Mouse (Mus musculus) G1E (cell line): ENCODE measurements around the gene Cmss1. TPM values are rescaled to one million over a fixed set of nuclear protein-coding genes. Genes with fewer than 3 reads are reported as not detected.

Experiments
- ATAC-seq: 2 replicates; pipeline ENCODE4 v1.8.0; 2016; ENCODE audit warnings: mild to moderate bottlenecking; ENCODE audit not compliant: insufficient number of reproducible peaks, poor library complexity, low FRiP score, severe bottlenecking; ENCODE audit errors: extremely low read depth
- DNase-seq: peaks from one replicate; pipeline ENCODE4 v3.0.0; 2012; ENCODE audit warnings: low spot score
- H3K27me3 ChIP-seq: 2 replicates; pipeline ENCODE4 v1.6.1; 2012; ENCODE audit warnings: mild to moderate bottlenecking, low read length, inconsistent platforms; ENCODE audit not compliant: insufficient read depth
- H3K36me3 ChIP-seq: replicated peaks from 2 replicates; pipeline ENCODE3; 2012; ENCODE audit warnings: mild to moderate bottlenecking, inconsistent platforms
- H3K4me1 ChIP-seq: 2 replicates; pipeline ENCODE4 v1.6.1; 2012; ENCODE audit warnings: low read depth, low read length, inconsistent platforms, mixed read lengths; ENCODE audit not compliant: insufficient read depth
- H3K4me3 ChIP-seq: 2 replicates; pipeline ENCODE4 v1.5.1; 2012; ENCODE audit warnings: low read depth, mild to moderate bottlenecking, inconsistent platforms, low read length, moderate library complexity, mixed read lengths
- H3K9me3 ChIP-seq: replicated peaks from 2 replicates; pipeline ENCODE4 v1.6.1; 2012; ENCODE audit warnings: inconsistent platforms
- CTCF ChIP-seq: IDR thresholded peaks from 2 replicates; pipeline ENCODE4 v1.5.1; 2012; ENCODE audit warnings: low read depth, low read length, inconsistent platforms, mixed read lengths
- GATA1 ChIP-seq: IDR thresholded peaks from 2 replicates; pipeline ENCODE4 v1.6.1; 2012; ENCODE audit warnings: borderline replicate concordance, low read length, inconsistent platforms, mixed read lengths
- GATA2 ChIP-seq: IDR thresholded peaks from 2 replicates; pipeline ENCODE4 v1.6.1; 2012; ENCODE audit warnings: low read depth, low read length, inconsistent platforms, borderline replicate concordance
- POLR2AphosphoS5 ChIP-seq: IDR thresholded peaks from 2 replicates; pipeline ENCODE4 v1.6.1; 2012; ENCODE audit warnings: low read depth, low read length, inconsistent platforms; ENCODE audit not compliant: insufficient replicate concordance
- TAL1 ChIP-seq: conservative IDR thresholded peaks from 2 replicates; pipeline ENCODE4 v1.6.1; 2012; ENCODE audit warnings: low read depth, low read length, inconsistent platforms, mixed read lengths
- polyA plus RNA-seq: library from polyadenylated mRNA; stranded (reverse); fragments of >175 nt; gene quantifications from 2 replicates; pipeline ENCODE4 v1.2.3, GENCODE M21; 2012
- total RNA-seq, 2 experiments: library from RNA; stranded (forward) in 1 of 2; stranded (reverse) in 1 of 2; fragments of 200-1000 nt in 1 of 2; fragments of >200 nt in 1 of 2; fragmentation: Nextera tagmentation in 1 of 2; gene quantifications; 2 replicates each; pipeline ENCODE4 v1.2.3; 2014 to 2017

The Cmss1 gene
- total and polyA plus RNA-seq, 3 experiments, result 12.8 to 66.7 (median 66.3) TPM

- ATAC-seq (no peak), DNase-seq (no peak)
- Histone ChIP-seq H3K9me3 (no peaks in the 10 kb centered on the region), H3K36me3 (peaks cover 3% of the 10 kb centered on the region), H3K4me1 (no peaks in the 10 kb centered on the region), H3K27me3 (no peaks in the 10 kb centered on the region), H3K4me3 (no peak overlapping the region)
- TF ChIP-seq CTCF, result no peak
- no peak for TF ChIP-seq TAL1
- TF ChIP-seq GATA2, result no peak
- no peak for TF ChIP-seq POLR2AphosphoS5
- TF ChIP-seq GATA1, result no peak
Observed at GRCm38 (mm10) chr16:57423001-57423800, 183.5 kb downstream of the Cmss1 start.

GRCm38 (mm10) chr16:57421680-57422417 is 184.8 kb downstream of the Cmss1 start:
- ATAC-seq (no peak), DNase-seq (no peak)
- Histone ChIP-seq H3K4me1 (no peaks in the 10 kb centered on the region), H3K4me3 (no peak overlapping the region), H3K27me3 (no peaks in the 10 kb centered on the region), H3K36me3 (peaks cover 3% of the 10 kb centered on the region), H3K9me3 (no peaks in the 10 kb centered on the region)
- TF ChIP-seq TAL1 (no peak), GATA2 (no peak), GATA1 (no peak), CTCF (no peak), POLR2AphosphoS5 (no peak)

- Histone ChIP-seq H3K4me1 (no peaks in the 10 kb centered on the region), H3K27me3 (no peaks in the 10 kb centered on the region), H3K9me3 (no peaks in the 10 kb centered on the region), H3K36me3 (peaks cover 4% of the 10 kb centered on the region), H3K4me3 (no peak overlapping the region)
- DNase-seq (no peak), ATAC-seq (no peak)
- TF ChIP-seq GATA2, result no peak
Observed at GRCm38 (mm10) chr16:57420773-57421556, 185.7 kb downstream of the Cmss1 start.

- Histone ChIP-seq H3K4me3 (no peak overlapping the region), H3K27me3 (no peaks in the 10 kb centered on the region), H3K9me3 (no peaks in the 10 kb centered on the region), H3K4me1 (no peaks in the 10 kb centered on the region), H3K36me3 (peaks cover 8% of the 10 kb centered on the region)
- TF ChIP-seq TAL1, result no peak
- no peak for TF ChIP-seq GATA2
- no peak for TF ChIP-seq GATA1
- no peak for TF ChIP-seq POLR2AphosphoS5
- TF ChIP-seq CTCF, result no peak
- ATAC-seq, result no peak
- DNase-seq, result no peak
Observed at GRCm38 (mm10) chr16:57419881-57420280, 186.8 kb downstream of the Cmss1 start.

- Histone ChIP-seq H3K4me3 (no peak overlapping the region), H3K36me3 (peaks cover 8% of the 10 kb centered on the region), H3K27me3 (no peaks in the 10 kb centered on the region), H3K9me3 (no peaks in the 10 kb centered on the region), H3K4me1 (no peaks in the 10 kb centered on the region)
- no peak for TF ChIP-seq GATA2
- TF ChIP-seq CTCF, result no peak
- TF ChIP-seq POLR2AphosphoS5, result no peak
- TF ChIP-seq TAL1, result no peak
- TF ChIP-seq GATA1, result no peak
- ATAC-seq, result no peak
- no peak for DNase-seq
Observed at GRCm38 (mm10) chr16:57419332-57419731, 187.3 kb downstream of the Cmss1 start.

GRCm38 (mm10) chr16:57417955-57418354 is 188.7 kb downstream of the Cmss1 start:
- H3K4me3 ChIP-seq, result no peak overlapping the region
- TF ChIP-seq POLR2AphosphoS5, result no peak
- no peak for TF ChIP-seq TAL1
- TF ChIP-seq GATA2, result no peak
- TF ChIP-seq CTCF, result no peak
- TF ChIP-seq GATA1, result no peak
- ATAC-seq (no peak), DNase-seq (no peak)
- peaks cover 8% of the 10 kb centered on the region for H3K36me3 ChIP-seq
- H3K4me1 ChIP-seq, result no peaks in the 10 kb centered on the region
- no peaks in the 10 kb centered on the region for H3K9me3 ChIP-seq
- no peaks in the 10 kb centered on the region for H3K27me3 ChIP-seq
